Mouse (Mus musculus): ENCODE measurements at regions not wholly inside any gene's neighbourhood (a gene's known extent, or its start where the extent isn't known, plus 50 kb on each side); places are given as distances from the start of the nearest gene placed in this dataset.
A peak's percentile ranks its signal among the peaks of the same experiment; 100 is the strongest.

DNA sequence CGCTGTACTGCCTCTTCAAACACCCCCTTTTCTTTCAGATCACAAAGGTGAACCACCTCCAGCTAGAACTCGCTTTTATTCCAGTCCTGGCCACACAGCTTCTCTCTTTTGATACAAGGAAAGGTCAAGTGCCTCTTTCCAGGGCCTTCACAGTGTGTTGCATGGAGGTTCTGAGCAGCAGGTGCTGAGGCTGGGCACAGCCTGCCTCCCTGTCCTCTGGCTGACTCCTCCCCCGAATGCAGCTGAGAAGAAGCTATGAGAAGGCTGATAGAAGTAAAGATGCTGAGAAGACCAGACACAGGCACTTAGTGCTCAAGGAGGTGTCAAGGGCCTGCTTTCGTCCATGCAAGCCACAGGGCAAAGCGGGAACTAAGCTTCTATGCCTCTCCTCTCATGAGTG, 248.2 kb downstream of the Pdcd6ip start:
- DNase-seq (ENCODE audit: low spot score) (no peak), ATAC-seq (ENCODE audit: low FRiP score, low TSS enrichment) (no peak)
- no peak overlapping the region for H3K9ac ChIP-seq (ENCODE audit: low read length)
- H3K27me3 ChIP-seq (ENCODE audit: control insufficient read depth, insufficient read depth, low read length) = no peaks in the 10 kb centered on the region
- no peak overlapping the region for H3K4me3 ChIP-seq (ENCODE audit: low read depth, low read length)
- H3K4me1 ChIP-seq (replicated peaks; ENCODE audit: control insufficient read depth, insufficient read depth) = no peaks in the 10 kb centered on the region
- no peaks in the 10 kb centered on the region for H3K36me3 ChIP-seq (ENCODE audit: control insufficient read depth, insufficient read depth, low read length)
- H3K4me2 ChIP-seq (replicated peaks; ENCODE audit: low read depth) = no peak overlapping the region
- WGBS = 74% methylated on average over 5 of the region's 5 CpGs
- H3K9me3 ChIP-seq (ENCODE audit: control insufficient read depth, low read length) = no peaks in the 10 kb centered on the region
- TF ChIP-seq EP300 (optimal IDR thresholded peaks at IDR 0.05) (no peak), CTCF (IDR thresholded peaks at IDR 0.05; ENCODE audit: low read depth) (no peak)
- no peak overlapping the region for H3K27ac ChIP-seq (replicated peaks)

GRCm38 (mm10) chr9:113459221-113459620, 248.8 kb downstream of the Pdcd6ip start:
- H3K27ac ChIP-seq (replicated peaks) = no peak overlapping the region

GRCm38 (mm10) chr9:113458741-113459154, 249.3 kb downstream of the Pdcd6ip start:
- H3K4me3 ChIP-seq (ENCODE audit: low read depth, low read length) = no peak overlapping the region
- 53% methylated on average over 5 of the region's 5 CpGs for WGBS
- no peak overlapping the region for H3K27ac ChIP-seq (replicated peaks)
- DNase-seq (ENCODE audit: low spot score) (no peak), ATAC-seq (ENCODE audit: low FRiP score, low TSS enrichment) (no peak)
- no peak overlapping the region for H3K4me2 ChIP-seq (replicated peaks; ENCODE audit: low read depth)
- no peaks in the 10 kb centered on the region for H3K36me3 ChIP-seq (ENCODE audit: control insufficient read depth, insufficient read depth, low read length)
- H3K9me3 ChIP-seq (ENCODE audit: control insufficient read depth, low read length) = no peaks in the 10 kb centered on the region
- H3K9ac ChIP-seq (ENCODE audit: low read length) = no peak overlapping the region
- no peaks in the 10 kb centered on the region for H3K27me3 ChIP-seq (ENCODE audit: control insufficient read depth, insufficient read depth, low read length)
- TF ChIP-seq EP300 (optimal IDR thresholded peaks at IDR 0.05) (no peak), CTCF (IDR thresholded peaks at IDR 0.05; ENCODE audit: low read depth) (no peak)
- no peaks in the 10 kb centered on the region for H3K4me1 ChIP-seq (replicated peaks; ENCODE audit: control insufficient read depth, insufficient read depth)

More at GRCm38 (mm10) chr9:113459221-113459620, 248.8 kb downstream of the Pdcd6ip start:
- no peak overlapping the region for H3K9ac ChIP-seq (ENCODE audit: low read length)
- WGBS = 43% methylated on average over 2 of the region's 2 CpGs
- DNase-seq (ENCODE audit: low spot score) (no peak), ATAC-seq (ENCODE audit: low FRiP score, low TSS enrichment) (no peak)
- H3K9me3 ChIP-seq (ENCODE audit: control insufficient read depth, low read length) = no peaks in the 10 kb centered on the region
- no peak overlapping the region for H3K4me2 ChIP-seq (replicated peaks; ENCODE audit: low read depth)
- TF ChIP-seq CTCF (IDR thresholded peaks at IDR 0.05; ENCODE audit: low read depth) = no peak
- TF ChIP-seq EP300 (optimal IDR thresholded peaks at IDR 0.05) = no peak
- no peaks in the 10 kb centered on the region for H3K36me3 ChIP-seq (ENCODE audit: control insufficient read depth, insufficient read depth, low read length)
- no peaks in the 10 kb centered on the region for H3K4me1 ChIP-seq (replicated peaks; ENCODE audit: control insufficient read depth, insufficient read depth)
- H3K27me3 ChIP-seq (ENCODE audit: control insufficient read depth, insufficient read depth, low read length) = no peaks in the 10 kb centered on the region
- no peak overlapping the region for H3K4me3 ChIP-seq (ENCODE audit: low read depth, low read length)

- no peaks in the 10 kb centered on the region for H3K4me1 ChIP-seq (replicated peaks; ENCODE audit: control insufficient read depth, insufficient read depth)
- no peak overlapping the region for H3K4me3 ChIP-seq (ENCODE audit: low read depth, low read length)
- no peaks in the 10 kb centered on the region for H3K36me3 ChIP-seq (ENCODE audit: control insufficient read depth, insufficient read depth, low read length)
- TF ChIP-seq CTCF (IDR thresholded peaks at IDR 0.05; ENCODE audit: low read depth) (no peak), EP300 (optimal IDR thresholded peaks at IDR 0.05) (no peak)
- no peak overlapping the region for H3K9ac ChIP-seq (ENCODE audit: low read length)
- no peaks in the 10 kb centered on the region for H3K27me3 ChIP-seq (ENCODE audit: control insufficient read depth, insufficient read depth, low read length)
- no peak for ATAC-seq (ENCODE audit: low FRiP score, low TSS enrichment)
- no peak for DNase-seq (ENCODE audit: low spot score)
- H3K27ac ChIP-seq (replicated peaks) = no peak overlapping the region
- H3K9me3 ChIP-seq (ENCODE audit: control insufficient read depth, low read length) = no peaks in the 10 kb centered on the region
- 82% methylated on average over 13 of the region's 13 CpGs for WGBS
- H3K4me2 ChIP-seq (replicated peaks; ENCODE audit: low read depth) = no peak overlapping the region
Measured at GRCm38 (mm10) chr9:113457169-113457850, 250.7 kb downstream of the Pdcd6ip start.

DNA sequence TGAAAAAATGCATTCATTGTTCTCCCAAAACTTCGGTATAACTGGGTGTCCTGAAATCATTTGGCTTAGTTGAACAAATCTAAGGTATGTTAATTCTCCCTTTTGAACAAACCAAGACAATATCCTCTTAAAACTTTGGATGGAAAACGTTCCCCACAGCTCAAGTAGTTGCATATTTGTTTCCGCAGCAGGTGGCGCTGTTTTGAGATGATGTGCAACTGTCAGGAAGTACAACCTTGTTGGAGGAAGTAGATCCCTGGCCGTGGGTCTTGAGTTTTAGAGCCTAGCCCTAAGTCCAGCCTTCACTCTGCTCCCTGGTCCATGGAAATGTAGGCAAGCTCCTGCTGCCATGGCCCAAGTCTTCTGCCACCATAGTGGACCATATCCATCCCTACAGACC, 252.5 kb downstream of the Pdcd6ip start:
- DNase-seq (ENCODE audit: low spot score) (no peak), ATAC-seq (ENCODE audit: low FRiP score, low TSS enrichment) (no peak)
- no peak for TF ChIP-seq EP300 (optimal IDR thresholded peaks at IDR 0.05)
- TF ChIP-seq CTCF (IDR thresholded peaks at IDR 0.05; ENCODE audit: low read depth) = peak; percentile 10; the same call in 1 of the 2 replicates
- no peaks in the 10 kb centered on the region for H3K36me3 ChIP-seq (ENCODE audit: control insufficient read depth, insufficient read depth, low read length)
- 80% methylated on average over 5 of the region's 5 CpGs for WGBS
- no peak overlapping the region for H3K4me3 ChIP-seq (ENCODE audit: low read depth, low read length)
- H3K9me3 ChIP-seq (ENCODE audit: control insufficient read depth, low read length) = no peaks in the 10 kb centered on the region
- no peak overlapping the region for H3K9ac ChIP-seq (ENCODE audit: low read length)
- no peaks in the 10 kb centered on the region for H3K4me1 ChIP-seq (replicated peaks; ENCODE audit: control insufficient read depth, insufficient read depth)
- no peak overlapping the region for H3K27ac ChIP-seq (replicated peaks)
- H3K4me2 ChIP-seq (replicated peaks; ENCODE audit: low read depth) = no peak overlapping the region
- H3K27me3 ChIP-seq (ENCODE audit: control insufficient read depth, insufficient read depth, low read length) = no peaks in the 10 kb centered on the region

DNA sequence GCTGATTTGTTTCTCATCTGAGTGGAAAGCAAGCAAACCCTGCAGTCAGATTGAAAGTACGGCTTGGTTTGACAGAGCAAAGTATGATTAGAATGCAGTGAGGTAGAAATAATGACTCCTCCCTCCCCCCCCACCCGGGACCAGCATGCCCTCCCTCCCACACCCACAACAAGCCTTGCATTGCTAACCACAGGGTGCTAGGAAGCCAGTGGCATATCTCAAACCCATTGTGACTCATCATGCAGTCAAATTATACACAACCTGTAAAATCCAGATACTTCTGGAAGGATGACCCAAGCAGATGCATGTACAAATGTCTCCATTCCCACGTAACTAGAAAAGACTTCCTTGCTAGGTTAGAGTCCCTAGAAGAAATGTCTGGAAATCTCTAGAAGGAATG, 254.8 kb downstream of the Pdcd6ip start:
- Histone ChIP-seq H3K4me2 (replicated peaks; ENCODE audit: low read depth) (no peak overlapping the region), H3K4me3 (ENCODE audit: low read depth, low read length) (no peak overlapping the region), H3K27me3 (ENCODE audit: control insufficient read depth, insufficient read depth, low read length) (no peaks in the 10 kb centered on the region), H3K9me3 (ENCODE audit: control insufficient read depth, low read length) (no peaks in the 10 kb centered on the region), H3K27ac (replicated peaks) (no peak overlapping the region), H3K4me1 (replicated peaks; ENCODE audit: control insufficient read depth, insufficient read depth) (no peaks in the 10 kb centered on the region), H3K36me3 (ENCODE audit: control insufficient read depth, insufficient read depth, low read length) (no peaks in the 10 kb centered on the region), H3K9ac (ENCODE audit: low read length) (no peak overlapping the region)
- 70% methylated on average over 3 of the region's 3 CpGs for WGBS
- ATAC-seq (ENCODE audit: low FRiP score, low TSS enrichment) (no peak), DNase-seq (ENCODE audit: low spot score) (no peak)
- no peak for TF ChIP-seq EP300 (optimal IDR thresholded peaks at IDR 0.05)
- TF ChIP-seq CTCF (IDR thresholded peaks at IDR 0.05; ENCODE audit: low read depth) = no peak

Measured in stomach, postnatal 0 days (tissue).